Mouse (Mus musculus) lung, adult 2 months (tissue): ENCODE data around the gene Grik4. TPM values are rescaled to one million over a fixed set of nuclear protein-coding genes. Genes with fewer than 3 reads are reported as not detected.

ENCODE experiments used
- DNase-seq: peaks from one replicate; pipeline ENCODE4 v3.0.0; 2022
- H3K4me1 ChIP-seq: fragments of 200-500 bp; 2 replicates; pipeline ENCODE4 v1.6.1; 2011; ENCODE audit warnings: low read length; ENCODE audit not compliant: control insufficient read depth, insufficient read depth
- H3K4me3 ChIP-seq: fragments of 200-500 bp; replicated peaks from 2 replicates; pipeline ENCODE3; 2011; ENCODE audit warnings: low read depth, mild to moderate bottlenecking, control low read depth, low read length; ENCODE audit errors: extremely low read depth
- CTCF ChIP-seq: fragments of 200-500 bp; IDR thresholded peaks from 2 replicates; pipeline ENCODE4 v1.5.1; 2011; ENCODE audit warnings: mild to moderate bottlenecking, low read length, control low read depth; ENCODE audit not compliant: insufficient read depth
- POLR2A ChIP-seq: fragments of 200-500 bp; IDR thresholded peaks from 2 replicates; pipeline ENCODE4 v1.6.1; 2011; ENCODE audit warnings: low read depth, mild to moderate bottlenecking, control low read depth, low read length, borderline replicate concordance; ENCODE audit errors: extremely low read depth
- WGBS: fragments of 180-500 bp; shearing (Covaris S2); methylation state at CpG from one replicate; pipeline ENCODE4 v1.1.7; 2018; 5-methylcytosine and 5-hydroxymethylcytosine counted together
- polyA plus RNA-seq: library from polyadenylated mRNA; depleted of rRNA; stranded (reverse); fragments of >200 nt; gene quantifications from 2 replicates; pipeline ENCODE4 v1.2.3, GENCODE M21; 2012

Grik4 gene
- polyA plus RNA-seq, 1 experiment: 0.93 TPM

DNA sequence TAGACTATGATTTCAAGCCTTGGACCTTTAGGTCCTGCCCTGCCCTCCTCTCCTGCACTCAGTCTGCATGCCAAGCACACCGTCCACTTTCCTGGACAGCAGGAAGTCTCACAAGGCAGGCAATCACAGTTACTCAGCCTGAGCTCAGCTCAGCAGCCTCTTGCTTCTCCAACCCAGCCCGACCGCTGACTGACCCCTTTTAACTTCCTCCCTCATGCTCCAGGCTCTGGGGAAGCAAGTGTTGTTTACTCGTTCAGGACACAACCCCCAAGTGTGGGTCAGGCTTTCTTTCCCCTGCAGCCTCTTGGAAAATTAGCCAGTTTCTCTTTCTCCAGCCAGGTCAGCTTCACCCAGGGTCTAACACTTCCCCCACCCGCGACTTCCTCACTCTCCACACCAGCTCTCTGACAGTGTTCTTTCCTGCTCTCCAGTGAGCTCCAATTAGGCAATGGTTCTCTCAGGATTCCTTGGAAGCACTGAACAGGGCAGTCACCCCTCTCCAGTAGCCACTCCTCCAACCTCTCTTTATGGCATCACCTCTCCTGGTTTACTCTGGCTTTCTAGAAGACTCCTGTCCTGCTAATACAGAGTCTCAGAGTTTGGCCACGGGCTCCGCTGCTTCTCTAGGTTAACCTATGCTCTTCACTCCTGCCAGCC is 35.5 kb downstream of the Grik4 start:
- H3K4me1 ChIP-seq: no peaks in the 10 kb centered on the region
- no peak for TF ChIP-seq POLR2A
- TF ChIP-seq CTCF: no peak
- DNase-seq: no peak
- H3K4me3 ChIP-seq: no peak overlapping the region
- 24% methylated on average over 8 of the region's 8 CpGs for WGBS

DNA sequence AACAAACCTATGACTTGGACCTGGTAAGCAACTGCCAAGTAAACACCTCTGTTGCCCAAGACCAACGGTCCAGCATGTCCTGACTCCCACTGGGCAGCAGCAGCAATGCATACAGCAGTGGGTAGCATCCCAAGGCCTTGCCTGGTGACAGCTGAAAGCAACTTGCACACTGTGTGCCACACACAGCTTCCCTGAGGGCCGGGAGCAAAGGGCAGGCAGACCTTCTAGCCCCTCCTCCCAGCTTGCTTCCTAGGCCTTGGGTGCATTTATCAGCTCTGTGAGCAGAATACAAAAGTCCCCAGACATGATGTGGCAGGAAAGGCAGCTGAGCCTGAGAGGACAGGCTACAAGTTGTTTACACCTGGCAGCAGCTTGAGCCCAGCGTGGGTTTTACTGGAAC is 37.3 kb downstream of the Grik4 start:
- DNase-seq: no peak
- H3K4me3 ChIP-seq: no peak overlapping the region
- WGBS: 57% methylated on average over 3 of the region's 3 CpGs
- H3K4me1 ChIP-seq: no peaks in the 10 kb centered on the region
- no peak for TF ChIP-seq POLR2A
- no peak for TF ChIP-seq CTCF

DNA sequence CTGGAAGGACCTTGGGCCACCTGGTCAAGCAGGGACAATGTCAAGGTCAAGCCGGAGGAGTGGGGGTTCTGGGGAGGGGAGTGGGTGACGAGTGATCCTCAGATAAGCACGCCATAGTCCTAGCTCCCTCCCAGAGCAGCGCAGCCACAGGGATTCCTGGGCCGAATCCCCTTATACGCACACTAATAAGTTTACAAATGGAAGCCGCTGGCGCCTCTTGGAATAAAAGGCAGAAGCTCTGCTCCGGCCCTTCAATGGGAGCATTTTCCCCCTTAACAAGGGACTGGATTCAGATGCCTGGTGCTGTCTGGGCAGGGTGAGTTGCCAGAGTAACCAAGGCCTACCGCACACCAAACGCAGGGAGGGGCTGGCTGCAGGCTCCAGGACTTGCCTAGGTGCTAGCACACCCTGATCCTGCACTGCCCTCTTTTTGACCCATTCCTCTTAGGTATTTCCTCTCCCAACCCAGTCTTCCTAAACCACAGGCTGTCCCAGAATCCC is 46.2 kb downstream of the Grik4 start:
- DNase-seq: no peak
- no peak for TF ChIP-seq POLR2A
- Histone ChIP-seq H3K4me1 (no peaks in the 10 kb centered on the region), H3K4me3 (no peak overlapping the region)
- WGBS: 46% methylated on average over 11 of the region's 11 CpGs

DNA sequence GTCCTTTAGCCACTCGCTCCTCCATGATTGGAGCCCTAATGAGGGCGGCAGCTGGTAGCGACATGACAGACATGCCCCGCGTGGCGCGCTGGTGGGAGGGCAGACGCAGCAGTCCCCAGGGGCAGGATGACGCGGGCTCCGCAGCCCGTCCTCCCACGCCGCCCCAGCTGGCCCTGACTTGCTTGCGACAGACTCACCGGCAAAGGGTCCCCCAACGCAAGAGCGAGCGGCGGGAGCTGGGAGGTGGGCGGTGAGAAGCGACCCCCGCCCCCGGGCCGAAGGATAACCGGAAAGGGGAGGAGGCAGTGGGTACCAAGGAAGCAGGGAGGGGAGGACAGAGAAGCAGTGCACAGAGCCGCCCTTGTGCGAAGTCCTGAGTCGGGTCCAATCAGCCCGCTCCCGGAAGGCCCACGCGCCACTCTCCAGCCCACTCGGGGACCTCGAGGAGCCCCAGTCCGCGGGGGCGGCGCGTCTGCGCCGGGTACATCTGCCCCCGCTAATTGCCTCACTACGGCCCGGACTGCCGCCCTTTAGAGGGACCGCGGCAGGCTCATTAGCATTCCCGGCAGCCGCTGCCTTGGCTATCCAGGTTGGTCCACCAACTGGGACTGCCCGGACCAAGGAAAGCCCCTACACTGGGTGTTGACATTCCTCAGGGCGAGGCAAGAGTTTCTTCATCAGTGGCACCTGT is 46.8 kb downstream of the Grik4 start:
- H3K4me3 ChIP-seq: peak overlapping the region; percentile 52
- H3K4me1 ChIP-seq: no peaks in the 10 kb centered on the region
- TF ChIP-seq POLR2A (no peak), CTCF (no peak)
- 2% methylated on average over 52 of the region's 52 CpGs for WGBS
- peak; percentile 19 for DNase-seq

DNA sequence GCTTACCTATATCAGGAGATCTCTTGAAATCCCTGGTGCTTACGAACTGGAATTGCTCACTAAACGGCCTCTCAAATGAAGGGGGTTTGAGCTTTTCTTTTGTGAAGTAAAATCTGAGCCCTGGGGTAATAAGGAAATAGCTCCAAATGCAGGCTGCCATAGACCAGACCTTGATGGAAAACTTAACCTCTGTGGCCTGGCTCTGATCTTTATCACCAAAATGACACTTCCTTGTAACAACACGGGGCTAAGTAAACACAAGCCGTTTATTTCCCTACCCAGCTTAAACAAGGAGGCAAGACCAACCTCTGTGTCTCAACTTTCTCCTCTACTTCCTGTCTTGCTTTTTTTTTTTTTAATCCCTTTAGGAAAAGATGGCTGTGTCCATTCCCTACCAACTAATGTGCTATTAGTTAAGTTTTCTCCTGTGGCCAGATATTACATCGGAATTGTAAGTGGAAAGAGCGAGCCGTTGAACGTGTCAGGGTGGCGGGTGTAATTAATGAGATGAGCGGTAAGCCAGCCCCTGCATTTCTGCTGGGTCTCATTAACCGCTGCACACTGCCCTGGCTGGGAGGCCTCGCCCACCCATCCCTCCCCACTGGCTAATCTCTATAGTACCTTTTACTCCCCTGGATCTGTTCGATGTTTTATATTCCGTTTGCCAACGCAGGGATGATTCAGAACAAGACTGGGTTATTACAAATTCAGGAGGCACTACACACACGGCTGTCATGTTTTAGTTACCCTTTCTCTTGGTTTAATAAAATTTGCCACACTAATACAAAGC is 47.7 kb downstream of the Grik4 start:
- no peak for TF ChIP-seq POLR2A
- no peak for TF ChIP-seq CTCF
- no peak overlapping the region for H3K4me3 ChIP-seq
- DNase-seq: no peak
- 12% methylated on average over 16 of the region's 16 CpGs for WGBS
- no peaks in the 10 kb centered on the region for H3K4me1 ChIP-seq

DNA sequence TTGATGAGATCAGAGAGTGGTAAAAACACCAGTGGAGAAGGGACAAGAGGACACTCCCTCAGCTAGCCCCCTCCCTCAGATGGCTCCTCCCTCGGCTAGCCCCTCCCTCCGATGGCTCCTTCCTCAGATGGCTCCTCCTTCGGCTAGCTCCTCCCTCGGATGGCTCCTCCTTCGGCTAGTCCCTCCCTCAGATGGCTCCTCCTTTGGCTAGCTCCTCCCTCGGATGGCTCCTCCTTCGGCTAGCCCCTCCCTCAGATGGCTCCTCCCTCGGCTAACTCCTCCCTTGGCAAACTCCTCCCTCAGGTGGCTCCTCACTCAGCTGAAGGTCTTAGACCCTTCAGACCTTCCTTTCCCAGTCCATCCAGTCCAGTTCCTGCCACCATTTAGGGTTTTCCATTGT is 51.5 kb downstream of the Grik4 start:
- Histone ChIP-seq H3K4me1 (no peaks in the 10 kb centered on the region), H3K4me3 (no peak overlapping the region)
- 81% methylated on average over 8 of the region's 8 CpGs for WGBS
- TF ChIP-seq POLR2A (no peak), CTCF (no peak)
- DNase-seq: no peak

DNA sequence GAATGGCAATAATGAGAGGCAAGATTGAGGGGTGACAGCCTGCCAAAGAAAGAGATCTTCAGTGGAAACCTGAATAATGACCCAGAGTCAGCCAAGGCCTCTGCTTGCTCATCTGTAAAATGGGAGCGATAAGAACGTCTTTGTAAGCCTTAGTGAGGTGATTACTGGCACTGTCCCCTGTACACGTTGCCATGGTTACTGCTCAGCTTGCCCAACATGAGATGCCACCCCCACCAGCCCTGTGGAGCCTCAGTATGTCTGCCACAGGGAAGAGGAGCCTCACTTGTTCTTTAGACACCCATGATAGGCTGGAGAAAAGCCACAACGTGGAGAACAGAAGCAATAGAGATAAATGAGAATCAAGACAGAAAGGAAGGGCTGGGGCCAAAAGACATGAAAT is 56.4 kb downstream of the Grik4 start:
- no peak for DNase-seq
- WGBS: 84% methylated on average over 4 of the region's 4 CpGs
- TF ChIP-seq CTCF: no peak
- Histone ChIP-seq H3K4me1 (no peaks in the 10 kb centered on the region), H3K4me3 (no peak overlapping the region)

DNA sequence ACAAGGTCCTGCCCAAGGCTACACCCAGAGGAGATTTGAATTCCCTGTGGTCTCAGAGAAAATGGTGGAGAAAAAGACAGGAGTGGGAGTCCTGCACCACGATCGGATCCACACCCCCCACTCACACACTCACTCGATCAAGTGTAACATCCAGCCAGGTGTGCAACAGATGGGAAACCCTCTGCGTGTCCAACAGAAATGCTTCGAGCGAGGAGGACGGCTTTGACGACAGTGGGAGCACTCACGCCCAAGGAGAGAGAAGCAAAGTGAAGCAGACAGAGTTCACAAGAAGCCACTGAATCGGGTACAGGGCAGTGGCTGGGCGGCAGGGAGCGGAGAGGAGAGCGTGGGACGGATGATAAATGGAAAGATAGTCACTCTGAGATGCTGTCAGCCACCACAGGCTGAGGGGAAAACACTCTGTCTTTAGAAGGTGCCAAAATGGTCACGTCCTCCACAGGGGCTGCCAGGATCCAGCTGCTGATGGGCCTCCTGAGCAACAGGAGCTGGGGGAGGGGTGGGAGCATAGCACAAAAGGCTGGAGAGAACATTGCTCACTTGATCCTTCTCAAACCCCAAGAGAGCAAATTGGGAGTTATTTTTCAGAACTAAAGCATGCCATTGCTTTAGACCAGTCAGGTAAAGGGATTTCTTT is 58.1 kb downstream of the Grik4 start:
- Histone ChIP-seq H3K4me1 (no peaks in the 10 kb centered on the region), H3K4me3 (no peak overlapping the region)
- WGBS: 51% methylated on average over 15 of the region's 15 CpGs
- DNase-seq: no peak
- no peak for TF ChIP-seq CTCF
- TF ChIP-seq POLR2A: no peak

DNA sequence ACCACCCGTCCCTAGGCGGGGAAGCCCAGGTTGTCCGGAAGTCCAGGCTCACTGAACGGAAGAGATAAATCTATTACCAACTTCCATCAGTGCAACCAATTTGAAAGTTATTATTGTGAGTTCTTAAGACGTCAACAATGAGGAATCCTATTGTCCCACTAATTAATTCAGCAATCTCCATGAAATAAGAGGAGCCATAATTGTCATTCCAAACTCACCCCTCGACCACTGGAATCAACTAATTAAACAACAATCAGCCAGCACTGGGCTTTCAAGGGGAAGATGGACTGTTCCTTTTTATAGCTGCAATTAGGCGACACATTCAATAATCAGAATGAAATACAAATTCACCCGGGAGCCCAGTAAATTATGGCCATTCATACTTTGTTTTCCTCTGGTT is 58.7 kb downstream of the Grik4 start:
- Histone ChIP-seq H3K4me3 (no peak overlapping the region), H3K4me1 (no peaks in the 10 kb centered on the region)
- whole genome bisulfite sequencing: 53% methylated on average over 8 of the region's 8 CpGs
- no peak for DNase-seq
- TF ChIP-seq CTCF: no peak
- TF ChIP-seq POLR2A: no peak

DNA sequence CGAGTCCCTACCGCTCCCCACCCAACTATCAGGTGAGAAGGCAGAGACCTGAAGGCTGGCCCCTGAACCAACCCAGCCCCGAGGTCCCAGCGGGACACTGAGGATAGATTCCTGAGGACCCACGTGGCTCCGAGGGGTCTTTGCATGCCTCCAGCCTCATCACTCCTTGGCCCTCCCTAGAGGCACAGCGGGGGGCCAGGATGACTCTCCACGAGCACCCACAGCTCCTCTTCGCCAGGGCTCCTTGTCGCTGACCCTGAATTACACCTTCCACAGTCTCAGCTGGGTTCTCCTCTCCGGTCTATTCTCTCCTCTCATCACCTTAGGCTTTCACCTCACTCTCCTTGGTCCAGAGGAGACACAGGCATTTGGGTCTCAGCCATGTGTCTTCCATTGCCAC is 59.2 kb downstream of the Grik4 start:
- TF ChIP-seq POLR2A: no peak
- TF ChIP-seq CTCF: no peak
- WGBS: 55% methylated on average over 11 of the region's 11 CpGs
- Histone ChIP-seq H3K4me3 (no peak overlapping the region), H3K4me1 (no peaks in the 10 kb centered on the region)
- no peak for DNase-seq
